Mouse (Mus musculus): ENCODE measurements around the gene Clcn6.

GRCm38 (mm10) chr4:148016981-148017380 lies 21.6 kb downstream of the Clcn6 start:
- TF ChIP-seq MAFK (IDR thresholded peaks at IDR 0.05; ENCODE audit: insufficient read depth, low read depth, low read length) (no peak), CHD2 (IDR thresholded peaks at IDR 0.05; ENCODE audit: low read depth, low read length) (no peak), ZC3H11A (IDR thresholded peaks at IDR 0.05; ENCODE audit: borderline replicate concordance, low read depth, low read length) (no peak), HCFC1 (IDR thresholded peaks at IDR 0.05; ENCODE audit: borderline replicate concordance, insufficient read depth, low read length) (no peak)
